Mouse (Mus musculus): ENCODE results near the gene Prmt2. TPM values are rescaled to one million over a fixed set of nuclear protein-coding genes. Genes with fewer than 3 reads are reported as not detected.

Prmt2 gene
- polyA plus RNA-seq (2015; fragmentation: Nextera tagmentation; extraction: Ambion mirVana): 2.7 and 3.0 TPM in 2 replicates

- Histone ChIP-seq H3K4me1 (ENCODE audit: insufficient read depth) (peaks cover 9% of the 10 kb centered on the region), H3K4me2 (ENCODE audit: low read depth, low read length) (peak within 1 kb of the TSS; percentile 98), H3K4me3 (ENCODE audit: low read depth, low read length) (peak within 1 kb of the TSS; percentile 85), H3K27ac (ENCODE audit: low read depth) (peak within 1 kb of the TSS; percentile 51; the same call in 1 of the 2 replicates), H3K9ac (replicated peaks) (peak within 1 kb of the TSS; percentile 67), H3K27me3 (ENCODE audit: insufficient read depth, low read length) (no peaks in the 10 kb centered on the region), H3K36me3 (replicated peaks; ENCODE audit: insufficient read depth, low read length) (no peaks in the 10 kb centered on the region), H3K9me3 (ENCODE audit: low read length) (no peaks in the 10 kb centered on the region)
- peak; percentile 91 for DNase-seq
- peak; percentile 99 for ATAC-seq
- 1% methylated on average over 47 of the region's 47 CpGs for WGBS (ENCODE audit: insufficient replicate concordance)
- TF ChIP-seq EP300 (IDR thresholded peaks at IDR 0.05; ENCODE audit: low read depth) (no peak), CTCF (IDR thresholded peaks at IDR 0.05; ENCODE audit: low read depth) (peak; percentile 29)
Observed at GRCm38 (mm10) chr10:76237341-76238225, at the start of gene Prmt2. Prmt2 (minus strand) TSS chr10:76237865.

- H3K4me1 ChIP-seq (ENCODE audit: insufficient read depth): no peaks in the 10 kb centered on the region
- DNase-seq (no peak), ATAC-seq (no peak)
- no peak overlapping the region for H3K9ac ChIP-seq (replicated peaks)
- 62% methylated on average over 5 of the region's 5 CpGs for WGBS (ENCODE audit: insufficient replicate concordance)
- H3K36me3 ChIP-seq (replicated peaks; ENCODE audit: insufficient read depth, low read length): peaks cover 19% of the 10 kb centered on the region
- no peak overlapping the region for H3K4me2 ChIP-seq (ENCODE audit: low read depth, low read length)
- H3K4me3 ChIP-seq (ENCODE audit: low read depth, low read length): no peak overlapping the region
- H3K27ac ChIP-seq (ENCODE audit: low read depth): no peak overlapping the region
- no peaks in the 10 kb centered on the region for H3K9me3 ChIP-seq (ENCODE audit: low read length)
- no peak for TF ChIP-seq EP300 (IDR thresholded peaks at IDR 0.05; ENCODE audit: low read depth)
- TF ChIP-seq CTCF (IDR thresholded peaks at IDR 0.05; ENCODE audit: low read depth): no peak
- H3K27me3 ChIP-seq (ENCODE audit: insufficient read depth, low read length): no peaks in the 10 kb centered on the region
Observed at GRCm38 (mm10) chr10:76278541-76279097, 41.0 kb upstream of the Prmt2 start.

GRCm38 (mm10) chr10:76275256-76275655, 37.6 kb upstream of the Prmt2 start:
- no peak overlapping the region for H3K9ac ChIP-seq (replicated peaks)
- no peak overlapping the region for H3K4me2 ChIP-seq (ENCODE audit: low read depth, low read length)
- no peaks in the 10 kb centered on the region for H3K9me3 ChIP-seq (ENCODE audit: low read length)
- H3K36me3 ChIP-seq (replicated peaks; ENCODE audit: insufficient read depth, low read length): peaks cover 25% of the 10 kb centered on the region
- no peaks in the 10 kb centered on the region for H3K4me1 ChIP-seq (ENCODE audit: insufficient read depth)
- 80% methylated on average over 10 of the region's 10 CpGs for WGBS (ENCODE audit: insufficient replicate concordance)
- ATAC-seq: no peak
- TF ChIP-seq CTCF (IDR thresholded peaks at IDR 0.05; ENCODE audit: low read depth) (no peak), EP300 (IDR thresholded peaks at IDR 0.05; ENCODE audit: low read depth) (no peak)
- no peak overlapping the region for H3K4me3 ChIP-seq (ENCODE audit: low read depth, low read length)
- no peak overlapping the region for H3K27ac ChIP-seq (ENCODE audit: low read depth)
- no peak for DNase-seq
- no peaks in the 10 kb centered on the region for H3K27me3 ChIP-seq (ENCODE audit: insufficient read depth, low read length)

- ATAC-seq (no peak), DNase-seq (peak; percentile 35)
- Histone ChIP-seq H3K27ac (ENCODE audit: low read depth) (no peak overlapping the region), H3K4me2 (ENCODE audit: low read depth, low read length) (no peak overlapping the region), H3K4me3 (ENCODE audit: low read depth, low read length) (no peak overlapping the region), H3K9ac (replicated peaks) (no peak overlapping the region), H3K27me3 (ENCODE audit: insufficient read depth, low read length) (no peaks in the 10 kb centered on the region), H3K4me1 (ENCODE audit: insufficient read depth) (no peaks in the 10 kb centered on the region), H3K9me3 (ENCODE audit: low read length) (no peaks in the 10 kb centered on the region), H3K36me3 (replicated peaks; ENCODE audit: insufficient read depth, low read length) (peaks cover 17% of the 10 kb centered on the region)
- TF ChIP-seq EP300 (IDR thresholded peaks at IDR 0.05; ENCODE audit: low read depth) (no peak), CTCF (IDR thresholded peaks at IDR 0.05; ENCODE audit: low read depth) (peak; percentile 66)
- 40% methylated on average over 8 of the region's 8 CpGs for WGBS (ENCODE audit: insufficient replicate concordance)
Observed at GRCm38 (mm10) chr10:76271238-76271637, 33.6 kb upstream of the Prmt2 start.

- H3K36me3 ChIP-seq (replicated peaks; ENCODE audit: insufficient read depth, low read length): no peaks in the 10 kb centered on the region; the same call in 1 of the 2 replicates
- H3K27ac ChIP-seq (ENCODE audit: low read depth): no peak overlapping the region
- TF ChIP-seq EP300 (IDR thresholded peaks at IDR 0.05; ENCODE audit: low read depth) (no peak), CTCF (IDR thresholded peaks at IDR 0.05; ENCODE audit: low read depth) (no peak)
- H3K4me2 ChIP-seq (ENCODE audit: low read depth, low read length): no peak overlapping the region
- 76% methylated on average over 4 of the region's 4 CpGs for WGBS (ENCODE audit: insufficient replicate concordance)
- H3K4me1 ChIP-seq (ENCODE audit: insufficient read depth): 0 out of 2 replicates have a peak, but pooled peaks cover 2% of the 10 kb centered on the region
- no peaks in the 10 kb centered on the region for H3K27me3 ChIP-seq (ENCODE audit: insufficient read depth, low read length)
- no peak for DNase-seq
- H3K9ac ChIP-seq (replicated peaks): no peak overlapping the region
- H3K4me3 ChIP-seq (ENCODE audit: low read depth, low read length): no peak overlapping the region
- no peaks in the 10 kb centered on the region for H3K9me3 ChIP-seq (ENCODE audit: low read length)
- no peak for ATAC-seq
Observed at GRCm38 (mm10) chr10:76262431-76262830, 24.8 kb upstream of the Prmt2 start.

- Histone ChIP-seq H3K4me2 (ENCODE audit: low read depth, low read length) (no peak overlapping the region), H3K9ac (replicated peaks) (no peak overlapping the region), H3K4me1 (ENCODE audit: insufficient read depth) (0 out of 2 replicates have a peak, but pooled peaks cover 2% of the 10 kb centered on the region), H3K9me3 (ENCODE audit: low read length) (no peaks in the 10 kb centered on the region), H3K27ac (ENCODE audit: low read depth) (no peak overlapping the region), H3K27me3 (ENCODE audit: insufficient read depth, low read length) (no peaks in the 10 kb centered on the region), H3K4me3 (ENCODE audit: low read depth, low read length) (no peak overlapping the region), H3K36me3 (replicated peaks; ENCODE audit: insufficient read depth, low read length) (no peaks in the 10 kb centered on the region; the same call in 1 of the 2 replicates)
- DNase-seq: no peak
- TF ChIP-seq EP300 (IDR thresholded peaks at IDR 0.05; ENCODE audit: low read depth) (no peak), CTCF (IDR thresholded peaks at IDR 0.05; ENCODE audit: low read depth) (no peak)
- ATAC-seq: peak; percentile 73
- 28% methylated on average over 3 of the region's 3 CpGs for WGBS (ENCODE audit: insufficient replicate concordance)
Observed at GRCm38 (mm10) chr10:76261447-76261846, 23.8 kb upstream of the Prmt2 start.

All from liver, postnatal 0 days (tissue).